Mouse (Mus musculus): ENCODE measurements around the gene Trip6. TPM values are rescaled to one million over a fixed set of nuclear protein-coding genes. Genes with fewer than 3 reads are reported as not detected.
A peak's percentile ranks its signal among the peaks of the same experiment; 100 is the strongest.

Gene Trip6
- polyA plus RNA-seq, 1 experiment, result 22.2 TPM

- peak overlapping the region; percentile 96 for H3K9ac ChIP-seq (ENCODE audit: low read depth, poor library complexity, severe bottlenecking)
- peaks cover 5% of the 10 kb centered on the region for H3K4me1 ChIP-seq (ENCODE audit: control insufficient read depth, insufficient read depth, low read length)
- peaks cover 60% of the 10 kb centered on the region for H3K36me3 ChIP-seq (ENCODE audit: control insufficient read depth, insufficient read depth, low read length, poor library complexity, severe bottlenecking)
Observed at GRCm38 (mm10) chr5:137306439-137307005, 7.7 kb downstream of the Trip6 start.

DNA sequence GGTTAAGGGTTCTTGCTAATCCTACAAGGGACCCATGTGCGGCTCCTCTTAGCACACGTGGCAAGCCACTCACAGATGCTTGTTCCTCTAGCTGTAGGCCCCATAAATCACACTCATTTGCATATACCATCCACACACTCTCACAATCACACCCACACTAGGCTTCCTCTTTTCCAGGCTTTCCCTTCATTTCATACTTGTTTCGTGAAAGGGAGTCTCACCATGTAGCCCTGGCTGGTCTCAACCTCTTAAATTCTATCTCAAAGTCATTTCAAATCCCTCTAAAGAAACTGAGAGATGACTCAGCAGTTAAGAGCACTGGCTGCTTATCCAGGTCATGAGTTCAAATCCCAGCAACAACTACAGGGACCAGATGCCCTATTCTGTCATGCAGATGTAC, 8.4 kb downstream of the Trip6 start:
- H3K9me3 ChIP-seq (replicated peaks; ENCODE audit: control insufficient read depth, insufficient read depth, low read length, poor library complexity, severe bottlenecking), result no peaks in the 10 kb centered on the region
- H3K36me3 ChIP-seq (ENCODE audit: control insufficient read depth, insufficient read depth, low read length, poor library complexity, severe bottlenecking), result peaks cover 67% of the 10 kb centered on the region
- no peaks in the 10 kb centered on the region for H3K27me3 ChIP-seq (ENCODE audit: control insufficient read depth, insufficient read depth, low read length, poor library complexity, severe bottlenecking)
- TF ChIP-seq EP300 (IDR thresholded peaks at IDR 0.05; ENCODE audit: insufficient read depth, low read depth, low read length), result 0 out of 2 replicates have a peak, but pooled peaks have one; percentile 17
- no peak for TF ChIP-seq CTCF (IDR thresholded peaks at IDR 0.05; ENCODE audit: low read depth, low read length)
- H3K4me3 ChIP-seq (ENCODE audit: low read depth, low read length), result peak overlapping the region; percentile 60
- H3K9ac ChIP-seq (ENCODE audit: low read depth, poor library complexity, severe bottlenecking), result peak overlapping the region; percentile 96
- H3K4me1 ChIP-seq (ENCODE audit: control insufficient read depth, insufficient read depth, low read length), result peaks cover 5% of the 10 kb centered on the region
- peak overlapping the region; percentile 82 for H3K27ac ChIP-seq (ENCODE audit: insufficient read depth, low read length)

More at GRCm38 (mm10) chr5:137306439-137307005, 7.7 kb downstream of the Trip6 start:
- Histone ChIP-seq H3K4me3 (ENCODE audit: low read depth, low read length) (peak overlapping the region; percentile 96), H3K27me3 (ENCODE audit: control insufficient read depth, insufficient read depth, low read length, poor library complexity, severe bottlenecking) (no peaks in the 10 kb centered on the region), H3K27ac (ENCODE audit: insufficient read depth, low read length) (peak overlapping the region; percentile 76), H3K9me3 (replicated peaks; ENCODE audit: control insufficient read depth, insufficient read depth, low read length, poor library complexity, severe bottlenecking) (no peaks in the 10 kb centered on the region)
- TF ChIP-seq CTCF (IDR thresholded peaks at IDR 0.05; ENCODE audit: low read depth, low read length) (no peak), POLR2A (IDR thresholded peaks at IDR 0.05; ENCODE audit: insufficient read depth, low read length) (no peak), EP300 (IDR thresholded peaks at IDR 0.05; ENCODE audit: insufficient read depth, low read depth, low read length) (no peak)

DNA sequence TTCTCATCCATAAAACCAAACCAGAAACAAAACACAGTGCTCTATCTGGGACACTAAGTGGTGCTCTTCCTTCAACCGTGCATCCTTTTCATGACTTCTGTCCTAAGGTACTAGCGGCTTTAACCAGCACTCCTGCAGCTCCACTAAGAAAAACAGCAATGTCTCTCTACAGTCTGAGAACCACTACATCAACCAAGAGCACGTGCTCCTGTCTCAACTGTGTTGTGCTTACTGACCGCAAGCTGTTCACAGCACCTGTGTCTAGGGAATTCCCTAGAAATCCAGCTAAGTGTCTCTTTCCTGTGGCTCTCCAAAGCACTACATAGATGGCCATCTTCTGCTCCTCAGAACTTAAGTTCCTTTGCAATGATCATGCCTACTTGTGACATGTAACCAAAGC, 9.4 kb downstream of the Trip6 start:
- H3K27ac ChIP-seq (ENCODE audit: insufficient read depth, low read length), result 0 out of 2 replicates have a peak overlapping the region, but pooled peaks have one; percentile 82
- TF ChIP-seq POLR2A (IDR thresholded peaks at IDR 0.05; ENCODE audit: insufficient read depth, low read length) (no peak), CTCF (IDR thresholded peaks at IDR 0.05; ENCODE audit: low read depth, low read length) (no peak), EP300 (IDR thresholded peaks at IDR 0.05; ENCODE audit: insufficient read depth, low read depth, low read length) (no peak)
- no peaks in the 10 kb centered on the region for H3K27me3 ChIP-seq (ENCODE audit: control insufficient read depth, insufficient read depth, low read length, poor library complexity, severe bottlenecking)
- H3K9ac ChIP-seq (ENCODE audit: low read depth, poor library complexity, severe bottlenecking), result peak overlapping the region; percentile 96
- H3K9me3 ChIP-seq (replicated peaks; ENCODE audit: control insufficient read depth, insufficient read depth, low read length, poor library complexity, severe bottlenecking), result no peaks in the 10 kb centered on the region
- H3K36me3 ChIP-seq (ENCODE audit: control insufficient read depth, insufficient read depth, low read length, poor library complexity, severe bottlenecking), result peaks cover 70% of the 10 kb centered on the region
- H3K4me3 ChIP-seq (ENCODE audit: low read depth, low read length), result peak overlapping the region; percentile 47
- H3K4me1 ChIP-seq (ENCODE audit: control insufficient read depth, insufficient read depth, low read length), result peaks cover 5% of the 10 kb centered on the region

- no peak overlapping the region for H3K9ac ChIP-seq (ENCODE audit: low read depth, poor library complexity, severe bottlenecking)
- H3K27ac ChIP-seq (ENCODE audit: insufficient read depth, low read length), result no peak overlapping the region
- TF ChIP-seq POLR2A (IDR thresholded peaks at IDR 0.05; ENCODE audit: insufficient read depth, low read length) (no peak), EP300 (IDR thresholded peaks at IDR 0.05; ENCODE audit: insufficient read depth, low read depth, low read length) (no peak), CTCF (IDR thresholded peaks at IDR 0.05; ENCODE audit: low read depth, low read length) (no peak)
- peaks cover 5% of the 10 kb centered on the region for H3K4me1 ChIP-seq (ENCODE audit: control insufficient read depth, insufficient read depth, low read length)
- no peaks in the 10 kb centered on the region for H3K9me3 ChIP-seq (replicated peaks; ENCODE audit: control insufficient read depth, insufficient read depth, low read length, poor library complexity, severe bottlenecking)
- no peaks in the 10 kb centered on the region for H3K27me3 ChIP-seq (ENCODE audit: control insufficient read depth, insufficient read depth, low read length, poor library complexity, severe bottlenecking)
- H3K36me3 ChIP-seq (ENCODE audit: control insufficient read depth, insufficient read depth, low read length, poor library complexity, severe bottlenecking), result peaks cover 70% of the 10 kb centered on the region
- no peak overlapping the region for H3K4me3 ChIP-seq (ENCODE audit: low read depth, low read length)
Observed at GRCm38 (mm10) chr5:137304165-137304564, 10.0 kb downstream of the Trip6 start.

GRCm38 (mm10) chr5:137303609-137304008, 10.6 kb downstream of the Trip6 start:
- Histone ChIP-seq H3K27me3 (ENCODE audit: control insufficient read depth, insufficient read depth, low read length, poor library complexity, severe bottlenecking) (no peaks in the 10 kb centered on the region), H3K9me3 (replicated peaks; ENCODE audit: control insufficient read depth, insufficient read depth, low read length, poor library complexity, severe bottlenecking) (no peaks in the 10 kb centered on the region), H3K4me1 (ENCODE audit: control insufficient read depth, insufficient read depth, low read length) (peaks cover 5% of the 10 kb centered on the region), H3K4me3 (ENCODE audit: low read depth, low read length) (no peak overlapping the region), H3K36me3 (ENCODE audit: control insufficient read depth, insufficient read depth, low read length, poor library complexity, severe bottlenecking) (peaks cover 71% of the 10 kb centered on the region), H3K27ac (ENCODE audit: insufficient read depth, low read length) (no peak overlapping the region), H3K9ac (ENCODE audit: low read depth, poor library complexity, severe bottlenecking) (no peak overlapping the region)
- no peak for TF ChIP-seq POLR2A (IDR thresholded peaks at IDR 0.05; ENCODE audit: insufficient read depth, low read length)
- no peak for TF ChIP-seq CTCF (IDR thresholded peaks at IDR 0.05; ENCODE audit: low read depth, low read length)

DNA sequence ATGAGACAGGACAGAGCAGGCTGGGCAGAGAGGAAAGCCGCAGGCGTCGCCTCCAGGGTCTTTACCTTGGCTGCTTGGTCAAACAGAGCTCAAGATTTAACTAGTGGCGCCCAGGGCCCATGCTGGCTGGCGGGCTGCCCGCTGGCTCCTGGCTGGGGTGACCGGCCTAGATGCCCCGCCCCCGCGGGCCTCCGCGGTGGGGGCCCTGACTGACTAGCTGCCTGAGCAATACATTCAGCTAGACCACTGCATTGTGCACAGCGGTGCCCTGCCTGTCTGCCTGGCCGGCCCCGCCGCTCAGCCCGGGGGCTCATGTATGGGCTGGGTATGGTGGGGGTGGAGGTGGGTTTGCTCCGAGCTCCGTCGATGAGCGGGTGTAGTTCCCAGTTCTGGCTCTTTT, 13.0 kb downstream of the Trip6 start:
- Histone ChIP-seq H3K4me3 (ENCODE audit: low read depth, low read length) (no peak overlapping the region), H3K4me1 (ENCODE audit: control insufficient read depth, insufficient read depth, low read length) (peaks cover 5% of the 10 kb centered on the region), H3K27me3 (ENCODE audit: control insufficient read depth, insufficient read depth, low read length, poor library complexity, severe bottlenecking) (no peaks in the 10 kb centered on the region), H3K36me3 (ENCODE audit: control insufficient read depth, insufficient read depth, low read length, poor library complexity, severe bottlenecking) (peaks cover 95% of the 10 kb centered on the region), H3K9ac (ENCODE audit: low read depth, poor library complexity, severe bottlenecking) (no peak overlapping the region; the same call in 1 of the 2 replicates), H3K27ac (ENCODE audit: insufficient read depth, low read length) (no peak overlapping the region), H3K9me3 (replicated peaks; ENCODE audit: control insufficient read depth, insufficient read depth, low read length, poor library complexity, severe bottlenecking) (no peaks in the 10 kb centered on the region)
- no peak for TF ChIP-seq CTCF (IDR thresholded peaks at IDR 0.05; ENCODE audit: low read depth, low read length)
- no peak for TF ChIP-seq POLR2A (IDR thresholded peaks at IDR 0.05; ENCODE audit: insufficient read depth, low read length)
- TF ChIP-seq EP300 (IDR thresholded peaks at IDR 0.05; ENCODE audit: insufficient read depth, low read depth, low read length), result no peak
